Mouse (Mus musculus): Measurements from ENCODE around the gene Rd3l.
"Not testable (repeated sequence)": the region's sequence is repeated elsewhere in the genome, so short reads cannot be mapped to it uniquely, and the experiment has no call there.

The Rd3l gene

GRCm38 (mm10) chr12:111970085-111970484 lies 11.0 kb downstream of the Rd3l start:
- in situ Hi-C loops (cut with MboI; ENCODE audit: low sequenced_read_pairs): no loop called here

- in situ Hi-C loops (cut with MboI; ENCODE audit: low sequenced_read_pairs): no loop called here
These were observed 14.4 kb downstream of the Rd3l start, which contains the start of gene Atp5mpl for GRCm38 (mm10) chr12:111966683-111967173. Gene Atp5mpl (minus strand): TSS chr12:111966977.

GRCm38 (mm10) chr12:111963339-111963738 lies 17.8 kb downstream of the Rd3l start:
- in situ Hi-C loops (cut with MboI; ENCODE audit: low sequenced_read_pairs): no loop called here

GRCm38 (mm10) chr12:111958101-111958865 lies 22.8 kb downstream of the Rd3l start:
- in situ Hi-C loops (cut with MboI; ENCODE audit: low sequenced_read_pairs): loop anchor here (10.0 kb wide), 1 partner anchor 233 kb away; no protein-coding TSS in a partner anchor

- in situ Hi-C loops (cut with MboI; ENCODE audit: low sequenced_read_pairs): loop anchor here (10.0 kb wide), 1 partner anchor 231 kb away; no protein-coding TSS in a partner anchor
These were observed 24.9 kb downstream of the Rd3l start for GRCm38 (mm10) chr12:111956173-111956572.

GRCm38 (mm10) chr12:111951701-111952100 lies 29.4 kb downstream of the Rd3l start:
- in situ Hi-C loops (cut with MboI; ENCODE audit: low sequenced_read_pairs): loop anchor here (5.0 to 10.0 kb wide), 2 partner anchors 74 to 227 kb away; no protein-coding TSS in a partner anchor

GRCm38 (mm10) chr12:111950486-111950885 lies 30.6 kb downstream of the Rd3l start:
- in situ Hi-C loops (cut with MboI; ENCODE audit: low sequenced_read_pairs): loop anchor here (5.0 to 10.0 kb wide), 2 partner anchors 73 to 226 kb away; no protein-coding TSS in a partner anchor

- in situ Hi-C loops (cut with MboI; ENCODE audit: low sequenced_read_pairs): no loop called here
These were observed 34.4 kb downstream of the Rd3l start for GRCm38 (mm10) chr12:111946716-111947115.

- in situ Hi-C loops (cut with MboI; ENCODE audit: low sequenced_read_pairs): not testable (repeated sequence)
These were observed 35.1 kb downstream of the Rd3l start for GRCm38 (mm10) chr12:111945765-111946655.

- in situ Hi-C loops (cut with MboI; ENCODE audit: low sequenced_read_pairs): no loop called here
These were observed 36.0 kb downstream of the Rd3l start for GRCm38 (mm10) chr12:111945115-111945514.

GRCm38 (mm10) chr12:111944065-111944987 lies 36.8 kb downstream of the Rd3l start:
- in situ Hi-C loops (cut with MboI; ENCODE audit: low sequenced_read_pairs): not testable (repeated sequence)

GRCm38 (mm10) chr12:111943421-111944064 lies 37.6 kb downstream of the Rd3l start:
- in situ Hi-C loops (cut with MboI; ENCODE audit: low sequenced_read_pairs): no loop called here

GRCm38 (mm10) chr12:111938623-111939177 lies 42.4 kb downstream of the Rd3l start:
- in situ Hi-C loops (cut with MboI; ENCODE audit: low sequenced_read_pairs): no loop called here

- in situ Hi-C loops (cut with MboI; ENCODE audit: low sequenced_read_pairs): no loop called here
These were observed 44.2 kb downstream of the Rd3l start for GRCm38 (mm10) chr12:111936706-111937550.

GRCm38 (mm10) chr12:111933971-111934370 lies 47.1 kb downstream of the Rd3l start:
- in situ Hi-C loops (cut with MboI; ENCODE audit: low sequenced_read_pairs): no loop called here

GRCm38 (mm10) chr12:111933032-111933704 lies 47.9 kb downstream of the Rd3l start:
- in situ Hi-C loops (cut with MboI; ENCODE audit: low sequenced_read_pairs): no loop called here

- in situ Hi-C loops (cut with MboI; ENCODE audit: low sequenced_read_pairs): no loop called here
These were observed 48.6 kb downstream of the Rd3l start for GRCm38 (mm10) chr12:111932513-111932912.
